Mouse (Mus musculus) intestine, postnatal 0 days (tissue): ENCODE results near the gene Tprn. TPM values are rescaled to one million over a fixed set of nuclear protein-coding genes. Genes with fewer than 3 reads are reported as not detected.

Experiments used
- ATAC-seq: fragments of 200-750 bp; cut with Nextera tagmentation; 2 replicates; pipeline ENCODE4 v1.8.0; 2017; ENCODE audit warnings: mild to moderate bottlenecking, moderate TSS enrichment, moderate library complexity
- H3K27ac ChIP-seq: fragments of 300-500 bp; sonication (generic); 2 replicates; pipeline ENCODE4 v1.5.1; 2014; ENCODE audit warnings: mild to moderate bottlenecking, low read depth, low read length, moderate library complexity
- H3K27me3 ChIP-seq: fragments of 300-500 bp; sonication (generic); replicated peaks from 2 replicates; pipeline ENCODE4 v1.6.1; 2014; ENCODE audit warnings: low read length, mixed read lengths; ENCODE audit not compliant: control insufficient read depth, insufficient read depth
- H3K36me3 ChIP-seq: fragments of 300-500 bp; sonication (generic); 2 replicates; pipeline ENCODE4 v1.6.1; 2014; ENCODE audit warnings: mild to moderate bottlenecking, moderate library complexity; ENCODE audit not compliant: control insufficient read depth, insufficient read depth
- H3K4me1 ChIP-seq: fragments of 300-500 bp; sonication (generic); replicated peaks from 2 replicates; pipeline ENCODE4 v1.6.1; 2014; ENCODE audit warnings: antibody characterized with exemption, low read length, mixed read lengths; ENCODE audit not compliant: control insufficient read depth, insufficient read depth
- H3K4me2 ChIP-seq: fragments of 300-500 bp; sonication (generic); replicated peaks from 2 replicates; pipeline ENCODE4 v1.6.1; 2014; ENCODE audit warnings: low read depth, mild to moderate bottlenecking, moderate library complexity
- H3K4me3 ChIP-seq: fragments of 300-500 bp; sonication (generic); 2 replicates; pipeline ENCODE4 v1.5.1; 2014; ENCODE audit warnings: low read depth, low read length
- H3K9ac ChIP-seq: fragments of 300-500 bp; sonication (generic); 2 replicates; pipeline ENCODE4 v1.6.1; 2014; ENCODE audit warnings: mild to moderate bottlenecking, low read depth, low read length
- H3K9me3 ChIP-seq: fragments of 300-500 bp; sonication (generic); 2 replicates; pipeline ENCODE4 v1.6.1; 2016; ENCODE audit warnings: mixed run types; ENCODE audit not compliant: control insufficient read depth
- CTCF ChIP-seq: sonication (generic); IDR thresholded peaks from 2 replicates; pipeline ENCODE4 v1.5.1; 2016; ENCODE audit warnings: low read depth, mild to moderate bottlenecking, control low read depth, antibody characterized with exemption, moderate library complexity
- WGBS: fragments of 180-500 bp; shearing (Covaris S2); extraction: QIAGEN DNeasy Blood & Tissue Kit; methylation state at CpG from one replicate; pipeline ENCODE4 v1.1.7; 2014; 5-methylcytosine and 5-hydroxymethylcytosine counted together
- polyA plus RNA-seq: library from polyadenylated mRNA; unstranded; fragments of >200 nt; fragmentation: Nextera tagmentation; extraction: Ambion mirVana; gene quantifications from 2 replicates; pipeline ENCODE4 v1.2.1, GENCODE M21; 2015

The Tprn gene
- polyA plus RNA-seq, 1 experiment from 2014 or later, result 62.0 TPM

DNA sequence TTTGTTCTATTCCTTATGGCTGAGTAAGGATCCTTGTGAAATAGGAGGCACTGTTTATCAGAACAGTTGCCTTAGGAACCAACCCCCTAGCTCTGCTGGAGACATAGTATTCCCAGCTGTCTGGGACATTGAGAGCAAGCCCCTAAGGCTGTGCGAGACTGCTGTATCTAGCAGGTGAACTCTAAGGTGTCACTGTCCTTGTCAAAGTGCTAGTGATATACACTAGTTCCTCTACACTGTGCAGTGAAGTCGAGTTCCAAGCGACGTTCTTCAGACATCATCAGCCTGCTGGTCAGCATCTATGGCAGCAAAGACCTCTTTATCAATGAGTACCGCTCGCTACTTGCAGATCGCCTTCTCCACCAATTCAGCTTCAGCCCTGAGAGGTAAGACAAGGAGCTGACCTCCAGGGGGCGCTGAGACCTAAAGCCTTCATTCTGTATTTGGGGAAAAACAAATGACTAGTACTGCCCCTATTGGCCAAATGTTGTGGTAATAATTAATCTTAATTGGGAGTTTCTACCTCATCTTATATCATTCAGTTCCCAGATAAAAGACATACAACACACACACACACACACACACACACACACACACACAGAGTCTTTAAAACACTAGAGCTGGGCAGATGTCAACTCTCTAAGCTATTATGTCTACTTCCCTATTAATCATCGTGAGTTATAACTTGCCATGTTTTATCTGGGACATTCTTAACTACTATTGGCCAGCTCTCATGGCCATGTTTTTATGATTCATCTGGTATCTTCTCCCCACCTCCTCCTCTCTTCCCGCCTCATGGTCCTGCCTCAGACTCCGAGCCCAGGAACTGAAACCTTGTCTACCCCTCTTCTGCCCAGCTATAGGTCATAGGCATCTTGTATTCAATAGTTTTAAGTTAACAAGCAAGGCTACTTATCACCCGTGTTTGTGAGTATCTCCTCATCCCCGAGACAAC is 16.8 kb downstream of the Tprn start:
- no peaks in the 10 kb centered on the region for H3K4me1 ChIP-seq
- peaks cover 84% of the 10 kb centered on the region for H3K36me3 ChIP-seq
- H3K4me3 ChIP-seq, result no peak overlapping the region
- no peak overlapping the region for H3K9ac ChIP-seq
- H3K27me3 ChIP-seq, result no peaks in the 10 kb centered on the region
- ATAC-seq, result peak; percentile 54
- TF ChIP-seq CTCF, result peak; percentile 93
- no peak overlapping the region for H3K4me2 ChIP-seq
- no peaks in the 10 kb centered on the region for H3K9me3 ChIP-seq
- 59% methylated on average over 13 of the region's 13 CpGs for WGBS
- H3K27ac ChIP-seq, result no peak overlapping the region

DNA sequence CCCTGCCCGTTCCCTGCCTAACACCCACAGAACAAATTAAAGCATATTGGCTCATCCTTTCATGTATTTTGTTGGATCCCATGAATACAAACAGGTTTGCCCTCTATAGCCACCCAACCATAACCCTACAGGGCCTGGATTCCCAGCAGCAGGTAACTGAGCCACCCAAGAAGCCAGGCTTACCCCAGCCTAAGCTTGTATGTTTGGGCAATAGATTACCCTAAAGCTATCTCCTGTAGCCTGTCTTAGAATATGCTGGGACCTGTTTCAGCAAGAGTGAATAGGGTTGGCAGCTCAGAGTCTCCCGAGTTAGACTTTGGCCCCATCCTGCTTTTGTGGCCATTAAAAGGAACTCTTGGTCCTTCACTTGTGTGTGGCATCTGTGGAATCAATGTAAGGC is 23.1 kb downstream of the Tprn start:
- Histone ChIP-seq H3K4me2 (0 out of 2 replicates have a peak overlapping the region, but pooled peaks have one; percentile 37), H3K36me3 (peaks cover 43% of the 10 kb centered on the region), H3K27me3 (peaks cover 18% of the 10 kb centered on the region), H3K4me1 (peaks cover 19% of the 10 kb centered on the region; the same call in 1 of the 2 replicates), H3K27ac (peak overlapping the region; percentile 90), H3K9ac (0 out of 2 replicates have a peak overlapping the region, but pooled peaks have one; percentile 11), H3K9me3 (no peaks in the 10 kb centered on the region), H3K4me3 (no peak overlapping the region)
- TF ChIP-seq CTCF, result no peak
- ATAC-seq, result peak; percentile 46
- 75% methylated on average over 2 of the region's 2 CpGs for WGBS

- TF ChIP-seq CTCF, result no peak
- Histone ChIP-seq H3K27me3 (peaks cover 25% of the 10 kb centered on the region), H3K36me3 (peaks cover 35% of the 10 kb centered on the region), H3K9ac (peak overlapping the region; percentile 31), H3K4me1 (peaks cover 19% of the 10 kb centered on the region; the same call in 1 of the 2 replicates), H3K27ac (peak overlapping the region; percentile 90), H3K4me2 (peak overlapping the region; percentile 37), H3K9me3 (no peaks in the 10 kb centered on the region), H3K4me3 (no peak overlapping the region)
- ATAC-seq, result peak; percentile 64
- whole genome bisulfite sequencing, result 32% methylated on average over 1 of the region's 1 CpGs
Observed at GRCm38 (mm10) chr2:25286314-25286713, 23.9 kb downstream of the Tprn start.

GRCm38 (mm10) chr2:25286837-25287636 is 24.6 kb downstream of the Tprn start:
- peaks cover 19% of the 10 kb centered on the region; the same call in 1 of the 2 replicates for H3K4me1 ChIP-seq
- no peaks in the 10 kb centered on the region for H3K9me3 ChIP-seq
- peaks cover 32% of the 10 kb centered on the region for H3K27me3 ChIP-seq
- peak overlapping the region; percentile 37 for H3K4me2 ChIP-seq
- H3K27ac ChIP-seq, result peak overlapping the region; percentile 90
- TF ChIP-seq CTCF, result no peak
- peak overlapping the region; percentile 31; the same call in 1 of the 2 replicates for H3K9ac ChIP-seq
- peak; percentile 83 for ATAC-seq
- H3K4me3 ChIP-seq, result no peak overlapping the region
- WGBS, result 26% methylated on average over 7 of the region's 7 CpGs
- H3K36me3 ChIP-seq, result peaks cover 31% of the 10 kb centered on the region

- WGBS, result 81% methylated on average over 6 of the region's 6 CpGs
- no peak within 1 kb of the TSS for H3K9ac ChIP-seq
- H3K9me3 ChIP-seq, result no peaks in the 10 kb centered on the region
- peaks cover 22% of the 10 kb centered on the region for H3K36me3 ChIP-seq
- peaks cover 19% of the 10 kb centered on the region; the same call in 1 of the 2 replicates for H3K4me1 ChIP-seq
- peak within 1 kb of the TSS; percentile 90 for H3K27ac ChIP-seq
- H3K4me3 ChIP-seq, result no peak within 1 kb of the TSS
- peak within 1 kb of the TSS; percentile 37; the same call in 1 of the 2 replicates for H3K4me2 ChIP-seq
- ATAC-seq, result no peak
- peaks cover 40% of the 10 kb centered on the region for H3K27me3 ChIP-seq
- no peak for TF ChIP-seq CTCF
Observed at GRCm38 (mm10) chr2:25287927-25288649, 25.7 kb downstream of the Tprn start, which contains the start of gene Tmem210. Tmem210 (plus strand) TSS chr2:25288145.
